Mouse (Mus musculus) megakaryocyte, adult 5-6 weeks (primary cell): ENCODE data around the gene Rnft2. TPM values are rescaled to one million over a fixed set of nuclear protein-coding genes. Genes with fewer than 3 reads are reported as not detected.

Source experiments
- ATAC-seq: 2 replicates; pipeline ENCODE4 v1.8.0; 2016; ENCODE audit warnings: mild to moderate bottlenecking, inconsistent platforms; ENCODE audit not compliant: poor library complexity, severe bottlenecking
- total RNA-seq, 2 experiments: library from RNA; stranded (forward) in 1 of 2; stranded (reverse) in 1 of 2; fragments of 153-499, 151-499 nt in 1 of 2; fragments of 221-1000, 200-1000 nt in 1 of 2; gene quantifications; 2 replicates each; pipeline versions ENCODE4 v1.2.3 to v1.2.4; 2015 to 2017

The Rnft2 gene
- total RNA-seq, 2 experiments from 2014 or later: 0.11 to 1.5 TPM

GRCm38 (mm10) chr5:118256981-118257380, 12.1 kb upstream of the Rnft2 start:
- ATAC-seq: no peak

- ATAC-seq: peak; percentile 71
These were observed 8.6 kb upstream of the Rnft2 start for GRCm38 (mm10) chr5:118253551-118253950.

- no peak for ATAC-seq
These were observed 6.1 kb upstream of the Rnft2 start for GRCm38 (mm10) chr5:118250987-118251386.

- no peak for ATAC-seq
These were observed 2.5 kb upstream of the Rnft2 start for GRCm38 (mm10) chr5:118247378-118247777.

GRCm38 (mm10) chr5:118245606-118246308, 841 bp upstream of the Rnft2 start:
- no peak for ATAC-seq

GRCm38 (mm10) chr5:118239671-118240070, 5.2 kb downstream of the Rnft2 start:
- ATAC-seq: no peak

- no peak for ATAC-seq
These were observed 8.0 kb downstream of the Rnft2 start for GRCm38 (mm10) chr5:118236891-118237290.

- ATAC-seq: no peak
These were observed 14.8 kb downstream of the Rnft2 start for GRCm38 (mm10) chr5:118230071-118230611.

GRCm38 (mm10) chr5:118223142-118223757, 21.7 kb downstream of the Rnft2 start:
- ATAC-seq: no peak

- ATAC-seq: no peak
These were observed 27.5 kb downstream of the Rnft2 start for GRCm38 (mm10) chr5:118217410-118217809.

- no peak for ATAC-seq
These were observed 30.3 kb downstream of the Rnft2 start for GRCm38 (mm10) chr5:118214418-118215154.

GRCm38 (mm10) chr5:118214012-118214411, 30.9 kb downstream of the Rnft2 start:
- no peak for ATAC-seq

- ATAC-seq: no peak
These were observed 39.1 kb downstream of the Rnft2 start for GRCm38 (mm10) chr5:118205852-118206251.

GRCm38 (mm10) chr5:118204675-118205440, 40.1 kb downstream of the Rnft2 start:
- ATAC-seq: no peak

GRCm38 (mm10) chr5:118199670-118200069, 45.2 kb downstream of the Rnft2 start:
- ATAC-seq: no peak

- ATAC-seq: no peak
These were observed 47.5 kb downstream of the Rnft2 start for GRCm38 (mm10) chr5:118197421-118197820.

GRCm38 (mm10) chr5:118192221-118192620, 52.7 kb downstream of the Rnft2 start:
- no peak for ATAC-seq

GRCm38 (mm10) chr5:118190491-118190890, 54.4 kb downstream of the Rnft2 start:
- ATAC-seq: no peak

GRCm38 (mm10) chr5:118188356-118188755, 56.6 kb downstream of the Rnft2 start:
- ATAC-seq: no peak

GRCm38 (mm10) chr5:118186903-118187633, 57.8 kb downstream of the Rnft2 start:
- no peak for ATAC-seq
